10 mouse cellular contexts compared by ENCODE assay signal in genomic region chr4:115396950-115397349, GRCm38 (mm10). TPM values are rescaled to one million over a fixed set of nuclear protein-coding genes. Genes with fewer than 3 reads are reported as not detected.
"Had no signal": no experiment of that assay in that cellular context is flagged by ENCODE, and none has a peak within 500 bp of the region (broad histone marks: within the 10 kb centered on the region; RNA-seq: fewer than 3 reads in every experiment).

No protein-coding gene starts in this region.

RNA-seq across cellular contexts. Expression of gene Cyp4a12b, which starts 14.5 kb away (rescaled TPM):
- total RNA-seq: left cerebral cortex, postnatal 10 days; left cerebral cortex, postnatal 25 days; left cerebral cortex, postnatal 36 days; left cerebral cortex, postnatal 4 days; megakaryocyte-erythroid progenitor cell, adult 5-6 weeks; midbrain, postnatal 0 days; monocyte, adult 5-6 weeks had no signal

RNA-seq across cellular contexts. Expression of gene Cyp4a30b, which starts 55.5 kb away (rescaled TPM):
- total RNA-seq: left cerebral cortex, adult 8-10 months; left cerebral cortex, postnatal 10 days; left cerebral cortex, postnatal 14 days; left cerebral cortex, postnatal 25 days; left cerebral cortex, postnatal 36 days; left cerebral cortex, postnatal 4 days; liver, adult 2 months; megakaryocyte-erythroid progenitor cell, adult 5-6 weeks; midbrain, postnatal 0 days; monocyte, adult 5-6 weeks had no signal
